8 mouse cellular contexts compared by ENCODE assay signal in genomic region chr15:82166240-82167100, GRCm38 (mm10). TPM values are rescaled to one million over a fixed set of nuclear protein-coding genes. Genes with fewer than 3 reads are reported as not detected.
DNase-seq lines count a peak whose midpoint lies in the region; ATAC-seq and TF ChIP-seq lines count a peak whose summit lies in the region.

No protein-coding gene starts in this region.

- peaks cover 17% of the 10 kb centered on the region for H3K36me3 ChIP-seq in intestine, embryonic 15.5 days

- 0 out of 2 replicates have a peak, but pooled peaks have one; percentile 24 for ATAC-seq in intestine, embryonic 15.5 days

- H3K27ac ChIP-seq in bone marrow, adult 2 months (ENCODE audit: control insufficient read depth, insufficient read depth, low read depth, low read length, poor library complexity): peak overlapping the region; percentile 71
- peak overlapping the region; percentile 73 for H3K27ac ChIP-seq in intestine, embryonic 15.5 days

- no peak; the same call in 1 of the 2 replicates for TF ChIP-seq POLR2A in bone marrow, adult 2 months (IDR thresholded peaks at IDR 0.05; ENCODE audit: borderline replicate concordance, control insufficient read depth, low read depth, low read length)

- peaks cover 7% of the 10 kb centered on the region for H3K4me1 ChIP-seq in bone marrow, adult 2 months (ENCODE audit: control insufficient read depth, insufficient read depth, low read length)
- H3K4me1 ChIP-seq in intestine, embryonic 15.5 days (replicated peaks): peaks cover 42% of the 10 kb centered on the region

- TF ChIP-seq CTCF in bone marrow, adult 2 months (IDR thresholded peaks at IDR 0.05; ENCODE audit: control insufficient read depth, insufficient read depth, low read length): no peak

- peak overlapping the region; percentile 26; the same call in 1 of the 2 replicates for H3K9ac ChIP-seq in intestine, embryonic 15.5 days

- WGBS in bone marrow, adult 2 months: 27% methylated on average over 22 of the region's 22 CpGs
- WGBS in intestine, embryonic 15.5 days: 42% methylated on average over 22 of the region's 22 CpGs

- H3K9me3 ChIP-seq in intestine, embryonic 15.5 days: no peaks in the 10 kb centered on the region

- no peaks in the 10 kb centered on the region for H3K27me3 ChIP-seq in intestine, embryonic 15.5 days (replicated peaks)

- peak; percentile 39 for DNase-seq in kidney, adult 11 months
- no peak for DNase-seq in kidney, adult 9 months
- peak; percentile 12 for DNase-seq in lung, postnatal 10 days
- peak; percentile 79 for DNase-seq in thymus, postnatal 25 days
- no peak for DNase-seq in left cerebral cortex, adult 18-20 months (ENCODE audit: low spot score in 2 of 2)
- no peak for DNase-seq in right cerebral cortex, adult 2 months (ENCODE audit: low spot score in 2 of 2)

- H3K4me3 ChIP-seq in bone marrow, adult 2 months (replicated peaks; ENCODE audit: control insufficient read depth, low read depth, low read length): peak overlapping the region; percentile 45
- H3K4me3 ChIP-seq in intestine, embryonic 15.5 days (replicated peaks): no peak overlapping the region

- peak overlapping the region; percentile 39 for H3K4me2 ChIP-seq in intestine, embryonic 15.5 days (replicated peaks)

RNA-seq across cellular contexts. Expression of gene Srebf2, which starts 19.5 kb away (rescaled TPM):
- 19.3 and 46.3 TPM in 2 replicates for polyA plus RNA-seq in bone marrow, adult 2 months (2011; ENCODE audit: insufficient read depth, insufficient read length, low replicate concordance, missing spikeins)
- 163 and 172 TPM in 2 replicates for polyA plus RNA-seq in intestine, embryonic 15.5 days (2015; fragmentation: Nextera tagmentation; extraction: Ambion mirVana)
- total RNA-seq in left cerebral cortex, adult 18-20 months (2021): 100 to 1,000 TPM; 213 to 223 TPM

RNA-seq across cellular contexts. Expression of gene Ccdc134, which starts 38.7 kb away (rescaled TPM):
- 23.8 and 28.2 TPM in 2 replicates for polyA plus RNA-seq in bone marrow, adult 2 months (2011; ENCODE audit: insufficient read depth, insufficient read length, low replicate concordance, missing spikeins)
- 12.0 and 12.6 TPM in 2 replicates for polyA plus RNA-seq in intestine, embryonic 15.5 days (2015; fragmentation: Nextera tagmentation; extraction: Ambion mirVana)
- total RNA-seq in left cerebral cortex, adult 18-20 months (2021): 10 to 100 TPM; 11.1 to 12.6 TPM

RNA-seq across cellular contexts. Expression of gene Shisa8, which starts 46.1 kb away (rescaled TPM):
- polyA plus RNA-seq in bone marrow, adult 2 months (2011; ENCODE audit: insufficient read depth, insufficient read length, low replicate concordance, missing spikeins): 0.77 and 1.9 TPM in 2 replicates
- polyA plus RNA-seq in intestine, embryonic 15.5 days (2015; fragmentation: Nextera tagmentation; extraction: Ambion mirVana): 0.10 and 0.15 TPM in 2 replicates
- 1 to 10 TPM; 2.6 to 3.0 TPM for total RNA-seq in left cerebral cortex, adult 18-20 months (2021)

RNA-seq across cellular contexts. Expression of gene Tnfrsf13c, which starts 57.7 kb away (rescaled TPM):
- polyA plus RNA-seq in bone marrow, adult 2 months (2011; ENCODE audit: insufficient read depth, insufficient read length, low replicate concordance, missing spikeins): 12.1 and 24.9 TPM in 2 replicates
- 0.25 TPM in 1 of 2 replicates, not detected in the other for polyA plus RNA-seq in intestine, embryonic 15.5 days (2015; fragmentation: Nextera tagmentation; extraction: Ambion mirVana)
- total RNA-seq in left cerebral cortex, adult 18-20 months (2021): under 1 TPM; 0.26 to 0.49 TPM

Comparison
In these comparisons a context has a peak if more than half of its experiments do, and no peak if none do; other contexts are left out.
1. DNase-seq: peak in kidney, adult 11 months (single experiment), lung, postnatal 10 days (single experiment) and thymus, postnatal 25 days (single experiment); none in kidney, adult 9 months (single experiment), left cerebral cortex, adult 18-20 months (0 of 2) and right cerebral cortex, adult 2 months (0 of 2).